Mouse (Mus musculus) myocyte (in vitro differentiated cells): ENCODE results near the gene Fez2. TPM values are rescaled to one million over a fixed set of nuclear protein-coding genes. Genes with fewer than 3 reads are reported as not detected.

ENCODE experiments used
- H3K27me3 ChIP-seq: one replicate; pipeline ENCODE4 v1.6.1; 2011; ENCODE audit not compliant: control insufficient read depth, insufficient read depth, insufficient read length
- H3K36me3 ChIP-seq: one replicate; pipeline ENCODE4 v1.6.1; 2011; ENCODE audit not compliant: control insufficient read depth, insufficient read depth
- H3K4me2 ChIP-seq: one replicate; pipeline ENCODE4 v1.6.1; 2011; ENCODE audit warnings: low read depth, control low read depth
- H3K4me3 ChIP-seq: one replicate; pipeline ENCODE4 v1.5.1; 2011; ENCODE audit warnings: mild to moderate bottlenecking, control low read depth, moderate library complexity
- H3K79me2 ChIP-seq: one replicate; pipeline ENCODE4 v1.6.1; 2011; ENCODE audit not compliant: control insufficient read depth, insufficient read depth
- H3ac ChIP-seq: one replicate; pipeline ENCODE4 v1.6.1; 2011; ENCODE audit not compliant: control insufficient read depth, insufficient read length
- CEBPB ChIP-seq: IDR thresholded peaks from 2 replicates; pipeline ENCODE4 v1.6.1; 2011; ENCODE audit warnings: mild to moderate bottlenecking, moderate library complexity; ENCODE audit not compliant: poor library complexity, insufficient read depth, severe bottlenecking
- E2F4 ChIP-seq: IDR thresholded peaks from one replicate; pipeline ENCODE4 v1.6.1; 2011; ENCODE audit warnings: mild to moderate bottlenecking, control low read depth, moderate library complexity; ENCODE audit not compliant: insufficient read depth
- MAX ChIP-seq: IDR thresholded peaks from one replicate; pipeline ENCODE4 v1.6.1; 2011; ENCODE audit warnings: low read depth, mild to moderate bottlenecking, control low read depth
- MYOD1 ChIP-seq, 3 experiments: IDR thresholded peaks; one replicate each; pipeline ENCODE4 v1.6.1; 2011; ENCODE audit warnings: control low read depth in 2 of 3, low read depth in 2 of 3, mild to moderate bottlenecking in 2 of 3, moderate library complexity in 1 of 3; ENCODE audit not compliant: insufficient read length in 2 of 3, control insufficient read depth in 1 of 3
- MYOG ChIP-seq, 3 experiments: IDR thresholded peaks; one replicate each; pipeline ENCODE4 v1.6.1; 2011; ENCODE audit warnings: control low read depth in 2 of 3, low read depth in 2 of 3, mild to moderate bottlenecking in 2 of 3; ENCODE audit not compliant: insufficient read length in 2 of 3, control insufficient read depth in 1 of 3, insufficient read depth in 1 of 3
- POLR2A ChIP-seq: IDR thresholded peaks from one replicate; pipeline ENCODE4 v1.6.1; 2011; ENCODE audit warnings: low read depth, mild to moderate bottlenecking, control low read depth, moderate library complexity; ENCODE audit not compliant: insufficient read length
- POLR2AphosphoS2 ChIP-seq: IDR thresholded peaks from one replicate; pipeline ENCODE4 v1.6.1; 2011; ENCODE audit warnings: low read depth, control low read depth; ENCODE audit not compliant: insufficient read length
- REST ChIP-seq: IDR thresholded peaks from one replicate; pipeline ENCODE4 v1.6.1; 2011; ENCODE audit warnings: mild to moderate bottlenecking, control low read depth, moderate library complexity; ENCODE audit not compliant: insufficient read depth, insufficient read length
- SRF ChIP-seq: IDR thresholded peaks from one replicate; pipeline ENCODE4 v1.6.1; 2011; ENCODE audit warnings: low read depth; ENCODE audit not compliant: control insufficient read depth, insufficient read length
- TCF12 ChIP-seq: IDR thresholded peaks from one replicate; pipeline ENCODE4 v1.6.1; 2011; ENCODE audit warnings: mild to moderate bottlenecking, control low read depth; ENCODE audit not compliant: poor library complexity, insufficient read depth, severe bottlenecking
- TCF3 ChIP-seq: IDR thresholded peaks from one replicate; pipeline ENCODE4 v1.6.1; 2011; ENCODE audit warnings: low read depth, control low read depth; ENCODE audit not compliant: insufficient read length
- USF1 ChIP-seq: IDR thresholded peaks from one replicate; pipeline ENCODE4 v1.6.1; 2011; ENCODE audit warnings: low read depth, mild to moderate bottlenecking, control low read depth, moderate library complexity
- polyA plus RNA-seq: library from polyadenylated mRNA; unstranded; fragments of >200 nt; fragmentation: generic; extraction: Trizol; gene quantifications from one replicate; pipeline ENCODE4 v1.2.1, GENCODE M21; 2012; ENCODE audit warnings: missing spikeins

Gene Fez2
- polyA plus RNA-seq, 1 experiment: 19.0 TPM

DNA sequence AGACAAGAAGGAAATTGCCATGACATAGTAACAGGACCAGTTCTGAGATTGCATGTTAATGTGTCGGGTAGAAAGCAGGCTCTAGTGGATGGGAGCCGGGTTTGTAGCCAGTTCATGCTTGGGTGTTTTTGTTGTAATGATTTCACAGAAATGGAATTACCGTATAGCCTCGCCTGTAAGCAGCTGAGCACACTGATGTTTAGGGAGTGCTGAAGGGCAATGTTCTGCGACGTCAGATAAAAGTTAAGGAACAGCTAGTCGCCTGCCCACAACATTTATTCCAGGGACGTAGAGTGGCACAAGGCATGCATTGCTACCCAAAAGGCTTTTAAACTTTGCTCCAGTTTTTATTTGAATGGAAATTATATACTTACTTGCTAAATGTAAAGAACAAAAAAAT, 86.5 kb downstream of the Fez2 start:
- TF ChIP-seq USF1 (no peak), E2F4 (no peak), TCF12 (no peak), POLR2AphosphoS2 (no peak), MYOG (IDR thresholded peaks at IDR 0.05; ENCODE audit: control insufficient read depth in 1 of 3, insufficient read depth in 1 of 3, insufficient read length in 2 of 3, low read depth in 2 of 3) (no peak), POLR2A (no peak), SRF (no peak), REST (no peak), TCF3 (no peak), MYOD1 (IDR thresholded peaks at IDR 0.05; ENCODE audit: control insufficient read depth in 1 of 3, insufficient read length in 2 of 3, low read depth in 2 of 3) (no peak), MAX (no peak), CEBPB (no peak)
- H3K79me2 ChIP-seq: no peaks in the 10 kb centered on the region

DNA sequence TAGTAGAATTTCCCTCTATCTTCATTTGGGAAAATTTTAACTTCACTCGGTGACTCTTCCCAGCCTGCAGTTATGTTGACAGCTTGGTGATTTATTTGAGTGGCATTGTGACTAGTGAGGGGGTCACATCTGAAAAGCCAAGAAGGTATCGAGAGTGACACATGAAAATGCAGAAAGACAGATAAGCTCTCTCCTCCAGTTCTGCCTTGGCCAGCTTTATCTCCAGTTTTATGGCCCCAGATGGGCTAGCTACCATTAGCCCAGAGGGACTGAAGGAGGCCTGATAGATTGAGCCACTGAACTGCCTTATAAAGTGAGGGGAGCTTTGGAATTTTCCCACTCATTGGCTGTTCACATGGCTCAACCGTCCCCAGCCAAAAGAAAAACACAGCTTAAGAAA, 89.7 kb downstream of the Fez2 start:
- Histone ChIP-seq H3K4me2 (no peak overlapping the region), H3K4me3 (no peak overlapping the region), H3ac (no peak overlapping the region), H3K27me3 (no peaks in the 10 kb centered on the region), H3K36me3 (no peaks in the 10 kb centered on the region), H3K79me2 (no peaks in the 10 kb centered on the region)
- TF ChIP-seq POLR2AphosphoS2 (no peak), POLR2A (no peak), MAX (no peak), E2F4 (no peak), SRF (no peak), MYOD1 (IDR thresholded peaks at IDR 0.05; ENCODE audit: control insufficient read depth in 1 of 3, insufficient read length in 2 of 3, low read depth in 2 of 3) (no peak), MYOG (IDR thresholded peaks at IDR 0.05; ENCODE audit: control insufficient read depth in 1 of 3, insufficient read depth in 1 of 3, insufficient read length in 2 of 3, low read depth in 2 of 3) (no peak), TCF12 (no peak), REST (no peak), CEBPB (no peak), USF1 (no peak), TCF3 (no peak)

More for the DNA sequence above, 86.5 kb downstream of the Fez2 start:
- Histone ChIP-seq H3K36me3 (no peaks in the 10 kb centered on the region), H3ac (no peak overlapping the region), H3K4me3 (no peak overlapping the region), H3K4me2 (no peak overlapping the region), H3K27me3 (no peaks in the 10 kb centered on the region)

GRCm38 (mm10) chr17:78327187-78327586, 90.8 kb downstream of the Fez2 start:
- no peak overlapping the region for H3K4me3 ChIP-seq
- TF ChIP-seq TCF3 (no peak), TCF12 (no peak), MYOD1 (IDR thresholded peaks at IDR 0.05; ENCODE audit: control insufficient read depth in 1 of 3, insufficient read length in 2 of 3, low read depth in 2 of 3) (no peak), SRF (no peak), POLR2A (no peak), REST (no peak), E2F4 (no peak), USF1 (no peak), MYOG (IDR thresholded peaks at IDR 0.05; ENCODE audit: control insufficient read depth in 1 of 3, insufficient read depth in 1 of 3, insufficient read length in 2 of 3, low read depth in 2 of 3) (no peak), CEBPB (no peak), POLR2AphosphoS2 (no peak), MAX (no peak)
- H3ac ChIP-seq: no peak overlapping the region
- H3K27me3 ChIP-seq: no peaks in the 10 kb centered on the region
- no peaks in the 10 kb centered on the region for H3K36me3 ChIP-seq
- no peak overlapping the region for H3K4me2 ChIP-seq
- H3K79me2 ChIP-seq: no peaks in the 10 kb centered on the region

GRCm38 (mm10) chr17:78326381-78326780, 91.6 kb downstream of the Fez2 start:
- Histone ChIP-seq H3ac (no peak overlapping the region), H3K27me3 (no peaks in the 10 kb centered on the region), H3K79me2 (no peaks in the 10 kb centered on the region), H3K36me3 (no peaks in the 10 kb centered on the region), H3K4me3 (no peak overlapping the region), H3K4me2 (no peak overlapping the region)
- TF ChIP-seq REST (no peak), TCF12 (no peak), POLR2AphosphoS2 (no peak), TCF3 (no peak), MYOD1 (IDR thresholded peaks at IDR 0.05; ENCODE audit: control insufficient read depth in 1 of 3, insufficient read length in 2 of 3, low read depth in 2 of 3) (no peak), MAX (no peak), E2F4 (no peak), CEBPB (no peak), USF1 (no peak), SRF (no peak), POLR2A (no peak), MYOG (IDR thresholded peaks at IDR 0.05; ENCODE audit: control insufficient read depth in 1 of 3, insufficient read depth in 1 of 3, insufficient read length in 2 of 3, low read depth in 2 of 3) (no peak)
